Mouse (Mus musculus): ENCODE data around the gene Cpt1c. TPM values are rescaled to one million over a fixed set of nuclear protein-coding genes. Genes with fewer than 3 reads are reported as not detected.

The Cpt1c gene
- polyA plus RNA-seq, 1 experiment from 2014 or later, result 22.1 TPM

- POLR2A ChIA-PET, result no interaction called here
- CTCF ChIA-PET, result no interaction called here
- H3K27me3 ChIP-seq, result no peaks in the 10 kb centered on the region
- ATAC-seq (no peak), DNase-seq (ENCODE audit: low read depth, low spot score) (no peak)
- TF ChIP-seq CTCF (IDR thresholded peaks at IDR 0.05), result no peak
- in situ Hi-C loops (cut with MboI; ENCODE audit: low pct_unique_long_range_greater_than_20kb), result no loop called here
Measured at GRCm38 (mm10) chr7:44928570-44928969, 46.1 kb downstream of the Cpt1c start.

GRCm38 (mm10) chr7:44925468-44925867 is 49.2 kb downstream of the Cpt1c start:
- no peak for DNase-seq (ENCODE audit: low read depth, low spot score)

GRCm38 (mm10) chr7:44922530-44922929 is 52.1 kb downstream of the Cpt1c start:
- DNase-seq (ENCODE audit: low read depth, low spot score) (no peak), ATAC-seq (no peak)
- no peak for TF ChIP-seq CTCF (IDR thresholded peaks at IDR 0.05)
- H3K27me3 ChIP-seq, result no peaks in the 10 kb centered on the region
- ChIA-PET POLR2A (no interaction called here), CTCF (interaction anchor here (2.2 kb wide), 1 partner anchor 35 kb away, joined by 6 read pairs; no protein-coding TSS in a partner anchor)
- in situ Hi-C loops (cut with MboI; ENCODE audit: low pct_unique_long_range_greater_than_20kb), result loop anchor here (5.0 kb wide), 1 partner anchor 35 kb away; no protein-coding TSS in a partner anchor

More at GRCm38 (mm10) chr7:44925468-44925867, 49.2 kb downstream of the Cpt1c start:
- no peaks in the 10 kb centered on the region for H3K27me3 ChIP-seq
- POLR2A ChIA-PET, result interaction anchor here (0.6 kb wide), 1 partner anchor 59 kb away, joined by 5 read pairs; no protein-coding TSS in a partner anchor
- in situ Hi-C loops (cut with MboI; ENCODE audit: low pct_unique_long_range_greater_than_20kb), result no loop called here
- CTCF ChIA-PET, result interaction anchor here (1.0 kb wide), 2 partner anchors 9 to 33 kb away, joined by 3 to 4 read pairs; no protein-coding TSS in a partner anchor
- ATAC-seq, result no peak
- TF ChIP-seq CTCF (IDR thresholded peaks at IDR 0.05), result no peak

GRCm38 (mm10) chr7:44919127-44919526 is 55.5 kb downstream of the Cpt1c start:
- no peaks in the 10 kb centered on the region for H3K27me3 ChIP-seq
- ATAC-seq (no peak), DNase-seq (ENCODE audit: low read depth, low spot score) (no peak)
- in situ Hi-C loops (cut with MboI; ENCODE audit: low pct_unique_long_range_greater_than_20kb), result no loop called here
- CTCF ChIA-PET, result no interaction called here
- TF ChIP-seq CTCF (IDR thresholded peaks at IDR 0.05), result no peak
- POLR2A ChIA-PET, result no interaction called here

DNA sequence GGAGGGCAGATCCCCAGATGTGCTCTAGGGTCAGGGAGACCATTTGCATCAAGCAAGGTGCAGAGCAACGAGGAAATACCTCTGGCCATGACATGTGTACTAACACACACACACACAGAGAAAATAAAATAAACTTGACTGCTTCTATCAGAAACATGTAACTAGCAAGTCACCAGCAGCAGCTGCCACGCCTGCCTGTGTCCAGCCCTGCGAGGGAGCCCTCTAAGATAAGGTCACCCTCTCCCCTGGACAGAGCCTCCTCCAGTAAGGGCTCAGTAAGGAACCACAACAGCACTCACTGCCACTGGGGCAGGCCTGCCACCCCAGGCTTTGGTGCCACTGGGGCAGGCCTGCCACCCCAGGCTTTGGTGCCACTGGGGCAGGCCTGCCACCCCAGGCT is 56.4 kb downstream of the Cpt1c start:
- DNase-seq (ENCODE audit: low read depth, low spot score) (no peak), ATAC-seq (no peak)
- in situ Hi-C loops (cut with MboI; ENCODE audit: low pct_unique_long_range_greater_than_20kb), result no loop called here
- no peaks in the 10 kb centered on the region for H3K27me3 ChIP-seq
- TF ChIP-seq CTCF (IDR thresholded peaks at IDR 0.05), result no peak
- ChIA-PET CTCF (no interaction called here), POLR2A (no interaction called here)

DNA sequence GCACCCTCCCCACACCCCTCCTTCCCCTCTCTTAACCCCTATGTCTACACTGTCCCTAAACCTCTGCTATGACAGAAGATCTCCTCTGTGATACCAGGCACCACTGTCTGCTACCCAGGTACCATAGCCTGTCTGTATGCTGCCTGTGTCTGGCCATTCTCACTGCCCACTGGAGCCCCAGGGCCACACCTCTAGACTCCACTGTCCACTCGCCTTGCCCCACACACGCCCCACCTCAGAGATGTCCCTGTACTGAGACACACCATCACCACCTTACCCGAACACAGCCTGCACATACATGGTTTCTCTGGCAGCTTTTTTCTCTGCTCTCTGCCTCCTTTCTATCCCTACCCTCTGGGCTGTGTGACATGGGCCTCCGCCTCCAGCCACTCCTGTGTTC is 57.8 kb downstream of the Cpt1c start:
- no peaks in the 10 kb centered on the region for H3K27me3 ChIP-seq
- ATAC-seq (no peak), DNase-seq (ENCODE audit: low read depth, low spot score) (no peak)
- ChIA-PET POLR2A (interaction anchor here (0.6 kb wide), 1 partner anchor 14 kb away, joined by 3 read pairs; no protein-coding TSS in a partner anchor), CTCF (interaction anchor here (1.0 to 1.1 kb wide), 2 partner anchors 9 to 11 kb away, joined by 3 read pairs; no protein-coding TSS in a partner anchor)
- in situ Hi-C loops (cut with MboI; ENCODE audit: low pct_unique_long_range_greater_than_20kb), result no loop called here
- TF ChIP-seq CTCF (IDR thresholded peaks at IDR 0.05), result no peak

GRCm38 (mm10) chr7:44916191-44916590 is 58.5 kb downstream of the Cpt1c start:
- H3K27me3 ChIP-seq, result no peaks in the 10 kb centered on the region
- POLR2A ChIA-PET, result no interaction called here
- CTCF ChIA-PET, result interaction anchor here (1.0 kb wide), 1 partner anchor 10 kb away, joined by 3 read pairs; no protein-coding TSS in a partner anchor
- in situ Hi-C loops (cut with MboI; ENCODE audit: low pct_unique_long_range_greater_than_20kb), result no loop called here
- TF ChIP-seq CTCF (IDR thresholded peaks at IDR 0.05), result no peak
- ATAC-seq (no peak), DNase-seq (ENCODE audit: low read depth, low spot score) (no peak)

DNA sequence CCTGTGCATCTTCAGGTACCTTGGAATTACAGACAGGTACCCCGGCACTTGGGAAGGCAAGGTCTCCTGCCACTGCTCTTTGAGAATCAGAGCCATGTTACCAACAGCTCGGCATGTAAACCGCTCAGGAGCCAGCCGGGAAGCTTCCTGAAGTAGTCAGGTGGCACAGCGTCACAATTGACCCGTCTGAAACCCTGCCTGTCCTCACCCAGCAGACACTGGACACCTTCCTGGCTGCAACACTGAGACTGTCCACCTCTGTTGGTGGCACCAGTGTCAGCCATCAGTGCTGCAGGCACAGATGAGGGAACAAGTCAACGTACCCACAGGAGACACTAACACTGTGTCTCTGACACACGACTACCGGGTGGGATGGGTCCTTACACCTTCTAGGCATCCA is 59.3 kb downstream of the Cpt1c start:
- ATAC-seq (no peak), DNase-seq (ENCODE audit: low read depth, low spot score) (no peak)
- CTCF ChIA-PET, result no interaction called here
- in situ Hi-C loops (cut with MboI; ENCODE audit: low pct_unique_long_range_greater_than_20kb), result no loop called here
- TF ChIP-seq CTCF (IDR thresholded peaks at IDR 0.05), result no peak
- H3K27me3 ChIP-seq, result no peaks in the 10 kb centered on the region
- POLR2A ChIA-PET, result no interaction called here

DNA sequence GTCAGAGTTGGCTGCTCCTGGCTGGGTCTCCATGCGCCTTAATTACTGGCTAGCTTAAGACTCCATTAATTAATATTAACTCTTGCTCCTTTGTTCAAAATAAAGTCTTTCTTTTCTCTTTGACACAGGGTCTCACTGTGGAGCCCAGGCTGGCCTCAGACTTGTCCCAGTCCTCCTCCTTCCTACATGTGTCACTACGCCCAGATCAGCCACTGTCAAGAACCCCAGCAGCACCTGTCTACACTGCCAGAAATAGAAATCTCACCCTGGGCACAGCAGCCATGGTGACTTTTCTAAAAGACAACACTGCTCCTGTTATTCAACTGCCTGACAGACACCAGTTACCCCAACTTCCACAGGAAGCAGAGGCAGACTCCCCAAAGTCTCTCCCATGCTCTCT is 60.3 kb downstream of the Cpt1c start:
- TF ChIP-seq CTCF (IDR thresholded peaks at IDR 0.05), result no peak
- DNase-seq (ENCODE audit: low read depth, low spot score), result no peak
- ChIA-PET POLR2A (interaction anchor here (0.7 kb wide), 1 partner anchor 20 kb away, joined by 4 read pairs; no protein-coding TSS in a partner anchor), CTCF (no interaction called here)
- ATAC-seq, result no peak
- in situ Hi-C loops (cut with MboI; ENCODE audit: low pct_unique_long_range_greater_than_20kb), result no loop called here
- no peaks in the 10 kb centered on the region for H3K27me3 ChIP-seq

Other genes with a start within 250 kb of the Cpt1c start
- gene Vrk3, start 226.4 kb downstream of the Cpt1c start, polyA plus RNA-seq (2021), result 51.5 TPM
- gene Zfp473, start 223.8 kb downstream of the Cpt1c start, polyA plus RNA-seq (2021), result 1.8 TPM
- gene Nup62, start 158.8 kb downstream of the Cpt1c start, polyA plus RNA-seq (2021), result 48.7 TPM
- gene Il4i1, start 158.5 kb downstream of the Cpt1c start, polyA plus RNA-seq (2021), result 2.2 TPM
- gene Atf5, start 158.2 kb downstream of the Cpt1c start, polyA plus RNA-seq (2021), result 76.6 TPM
- gene Akt1s1, start 125.9 kb downstream of the Cpt1c start, polyA plus RNA-seq (2021), result 99.9 TPM
- gene Tbc1d17, start 125.8 kb downstream of the Cpt1c start, polyA plus RNA-seq (2021), result 59.1 TPM
- gene Pnkp, start 117.7 kb downstream of the Cpt1c start, polyA plus RNA-seq (2021), result 43.2 TPM
- gene Ptov1, start 105.1 kb downstream of the Cpt1c start, polyA plus RNA-seq (2021), result 308 TPM
- gene Med25, start 82.1 kb downstream of the Cpt1c start, polyA plus RNA-seq (2021), result 96.8 TPM
- gene Fuz, start 78.8 kb downstream of the Cpt1c start, polyA plus RNA-seq (2021), result 16.9 TPM
- gene Ap2a1, start 45.4 kb downstream of the Cpt1c start, polyA plus RNA-seq (2021), result 104 TPM
- 0.06 TPM for gene Tsks, start 31.6 kb downstream of the Cpt1c start, polyA plus RNA-seq (2021)
- gene Prmt1, start 11.7 kb upstream of the Cpt1c start, polyA plus RNA-seq (2021), result 514 TPM
- 108 TPM for gene Irf3, start 22.8 kb upstream of the Cpt1c start, polyA plus RNA-seq (2021)
- gene Bcl2l12, start 23.9 kb upstream of the Cpt1c start, polyA plus RNA-seq (2021), result 19.9 TPM
- gene Scaf1, start 41.5 kb upstream of the Cpt1c start, polyA plus RNA-seq (2021), result 80.3 TPM
- gene Rras, start 43.1 kb upstream of the Cpt1c start, polyA plus RNA-seq (2021), result 78.9 TPM
- gene Prr12, start 78.0 kb upstream of the Cpt1c start, polyA plus RNA-seq (2021), result 35.8 TPM
- 77.4 TPM for gene Nosip, start 87.6 kb upstream of the Cpt1c start, polyA plus RNA-seq (2021)
- gene Prrg2, start 87.8 kb upstream of the Cpt1c start, polyA plus RNA-seq (2021), result 38.6 TPM
- gene Rcn3, start 117.4 kb upstream of the Cpt1c start, polyA plus RNA-seq (2021), result 21.7 TPM
- gene Fcgrt, start 129.0 kb upstream of the Cpt1c start, polyA plus RNA-seq (2021), result 22.2 TPM
- 920 TPM for gene Rps11, start 149.6 kb upstream of the Cpt1c start, polyA plus RNA-seq (2021)
- 1,333 TPM for gene Rpl13a, start 153.9 kb upstream of the Cpt1c start, polyA plus RNA-seq (2021)
- gene Gm45713, start 161.4 kb upstream of the Cpt1c start, polyA plus RNA-seq (2021), result not detected
- gene Flt3l, start 161.6 kb upstream of the Cpt1c start, polyA plus RNA-seq (2021), result 7.3 TPM
- gene Pih1d1, start 179.5 kb upstream of the Cpt1c start, polyA plus RNA-seq (2021), result 68.2 TPM
- gene Aldh16a1, start 179.7 kb upstream of the Cpt1c start, polyA plus RNA-seq (2021), result 48.9 TPM
- gene Slc17a7, start 189.1 kb upstream of the Cpt1c start, polyA plus RNA-seq (2021), result 0.19 TPM
- not detected for gene Gfy, start 204.7 kb upstream of the Cpt1c start, polyA plus RNA-seq (2021)
- gene Pth2, start 206.1 kb upstream of the Cpt1c start, polyA plus RNA-seq (2021), result not detected
- 0.03 TPM for gene Ccdc155, start 230.0 kb upstream of the Cpt1c start, polyA plus RNA-seq (2021)
- not detected for gene Dkkl1, start 237.3 kb upstream of the Cpt1c start, polyA plus RNA-seq (2021)
- gene Tead2, start 240.9 kb upstream of the Cpt1c start, polyA plus RNA-seq (2021), result 94.7 TPM